Mouse (Mus musculus): ENCODE measurements around the gene Zfpm1. TPM values are rescaled to one million over a fixed set of nuclear protein-coding genes. Genes with fewer than 3 reads are reported as not detected.

Zfpm1 gene
- polyA plus RNA-seq, 1 experiment from 2014 or later = 5.7 TPM

GRCm38 (mm10) chr8:122383039-122383438 is 101.1 kb downstream of the Zfpm1 start:
- 73% methylated on average over 4 of the region's 4 CpGs for WGBS (ENCODE audit: insufficient replicate concordance)
- no peak for DNase-seq
- no peak overlapping the region for H3K4me2 ChIP-seq (ENCODE audit: low read depth, low read length)
- no peak overlapping the region for H3K4me3 ChIP-seq (ENCODE audit: low read depth, low read length)
- H3K9ac ChIP-seq (replicated peaks) = no peak overlapping the region
- no peaks in the 10 kb centered on the region for H3K9me3 ChIP-seq (ENCODE audit: low read length)
- peaks cover 48% of the 10 kb centered on the region for H3K36me3 ChIP-seq (replicated peaks; ENCODE audit: insufficient read depth, low read length)
- no peak for TF ChIP-seq CTCF (IDR thresholded peaks at IDR 0.05; ENCODE audit: low read depth)
- ATAC-seq = peak; percentile 60
- H3K4me1 ChIP-seq (ENCODE audit: insufficient read depth) = peaks cover 6% of the 10 kb centered on the region; the same call in 1 of the 2 replicates
- H3K27ac ChIP-seq (ENCODE audit: low read depth) = no peak overlapping the region
- H3K27me3 ChIP-seq (ENCODE audit: insufficient read depth, low read length) = no peaks in the 10 kb centered on the region

Other genes starting within 250 kb of the Zfpm1 start
- not detected in 2 replicates for gene Trhr2, start 78.6 kb downstream of the Zfpm1 start, polyA plus RNA-seq (2015; fragmentation: Nextera tagmentation; extraction: Ambion mirVana)
- 12.8 and 15.6 TPM in 2 replicates for gene Zc3h18, start 94.5 kb downstream of the Zfpm1 start, polyA plus RNA-seq (2015; fragmentation: Nextera tagmentation; extraction: Ambion mirVana)
- not detected in 2 replicates for gene Il17c, start 139.9 kb downstream of the Zfpm1 start, polyA plus RNA-seq (2015; fragmentation: Nextera tagmentation; extraction: Ambion mirVana)
- 211 and 220 TPM in 2 replicates for gene Cyba, start 150.8 kb downstream of the Zfpm1 start, polyA plus RNA-seq (2015; fragmentation: Nextera tagmentation; extraction: Ambion mirVana)
- 4.9 and 5.8 TPM in 2 replicates for gene Mvd, start 161.3 kb downstream of the Zfpm1 start, polyA plus RNA-seq (2015; fragmentation: Nextera tagmentation; extraction: Ambion mirVana)
- gene Snai3, start 178.6 kb downstream of the Zfpm1 start, polyA plus RNA-seq (2015; fragmentation: Nextera tagmentation; extraction: Ambion mirVana) = 1.4 and 3.4 TPM in 2 replicates
- 18.5 and 18.9 TPM in 2 replicates for gene Rnf166, start 193.9 kb downstream of the Zfpm1 start, polyA plus RNA-seq (2015; fragmentation: Nextera tagmentation; extraction: Ambion mirVana)
- gene Ctu2, start 194.0 kb downstream of the Zfpm1 start, polyA plus RNA-seq (2015; fragmentation: Nextera tagmentation; extraction: Ambion mirVana) = 17.8 and 20.9 TPM in 2 replicates